Mouse (Mus musculus) kidney, adult 2 months (tissue): ENCODE measurements around the gene Nup153. TPM values are rescaled to one million over a fixed set of nuclear protein-coding genes. Genes with fewer than 3 reads are reported as not detected.

Source experiments
- DNase-seq: peaks from one replicate; pipeline ENCODE4 v3.0.0; 2021
- H3K27ac ChIP-seq: fragments of 200-500 bp; 2 replicates; pipeline ENCODE4 v1.5.1; 2012; ENCODE audit warnings: low read depth, low read length, control low read depth, inconsistent platforms; ENCODE audit not compliant: insufficient read depth
- H3K27me3 ChIP-seq: fragments of 200-500 bp; replicated peaks from 2 replicates; pipeline ENCODE4 v1.6.1; 2012; ENCODE audit warnings: mild to moderate bottlenecking, moderate library complexity, low read length, inconsistent platforms; ENCODE audit not compliant: control insufficient read depth, insufficient read depth
- H3K36me3 ChIP-seq: fragments of 200-500 bp; 2 replicates; pipeline ENCODE4 v1.6.1; 2012; ENCODE audit warnings: mild to moderate bottlenecking, moderate library complexity, low read length, inconsistent platforms; ENCODE audit not compliant: control insufficient read depth, insufficient read depth
- H3K4me1 ChIP-seq: fragments of 200-500 bp; 2 replicates; pipeline ENCODE4 v1.6.1; 2011; ENCODE audit warnings: low read length; ENCODE audit not compliant: control insufficient read depth, insufficient read depth
- H3K4me3 ChIP-seq: fragments of 200-500 bp; 2 replicates; pipeline ENCODE4 v1.5.1; 2011; ENCODE audit warnings: mild to moderate bottlenecking, low read depth, low read length, control low read depth; ENCODE audit not compliant: insufficient read depth
- CTCF ChIP-seq: fragments of 200-500 bp; conservative IDR thresholded peaks from 2 replicates; pipeline ENCODE4 v1.5.1; 2011; ENCODE audit warnings: low read depth, mild to moderate bottlenecking, control low read depth, low read length, moderate library complexity, mixed read lengths; ENCODE audit not compliant: insufficient read depth, insufficient read length
- POLR2A ChIP-seq: fragments of 200-500 bp; IDR thresholded peaks from one replicate; pipeline ENCODE4 v1.6.1; 2011; ENCODE audit warnings: low read depth, low read length, control low read depth
- WGBS: fragments of 180-500 bp; shearing (Covaris S2); methylation state at CpG from one replicate; pipeline ENCODE4 v1.1.7; 2018; 5-methylcytosine and 5-hydroxymethylcytosine counted together
- polyA plus RNA-seq: library from polyadenylated mRNA; depleted of rRNA; stranded (reverse); fragments of >200 nt; gene quantifications from 2 replicates; pipeline ENCODE4 v1.2.3, GENCODE M21; 2012

Nup153 gene
- polyA plus RNA-seq, 1 experiment = 38.2 TPM

DNA sequence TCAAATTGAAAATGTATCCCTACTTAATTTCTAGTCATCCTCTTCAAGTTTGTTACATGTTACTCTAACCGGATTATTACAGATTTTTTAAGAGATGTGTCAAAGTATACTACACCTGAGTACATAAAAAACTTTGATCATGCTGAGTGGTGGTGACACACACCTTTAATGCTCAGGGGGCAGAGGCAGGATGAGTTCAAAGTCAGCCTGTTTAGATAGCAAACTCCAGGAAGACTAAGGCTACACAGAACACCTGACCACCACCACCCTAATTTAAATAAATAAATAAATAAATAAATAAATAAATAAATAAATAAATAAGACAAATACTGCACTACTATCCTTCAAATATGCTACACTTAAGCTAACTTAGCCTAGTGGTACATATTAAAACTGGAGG, 31.8 kb downstream of the Nup153 start:
- Histone ChIP-seq H3K27ac (peak overlapping the region; percentile 31; the same call in 1 of the 2 replicates), H3K4me3 (no peak overlapping the region), H3K27me3 (no peaks in the 10 kb centered on the region), H3K4me1 (0 out of 2 replicates have a peak, but pooled peaks cover 4% of the 10 kb centered on the region), H3K36me3 (peaks cover 4% of the 10 kb centered on the region)
- TF ChIP-seq POLR2A (no peak), CTCF (no peak)
- no peak for DNase-seq
- 64% methylated on average over 1 of the region's 1 CpGs for WGBS

DNA sequence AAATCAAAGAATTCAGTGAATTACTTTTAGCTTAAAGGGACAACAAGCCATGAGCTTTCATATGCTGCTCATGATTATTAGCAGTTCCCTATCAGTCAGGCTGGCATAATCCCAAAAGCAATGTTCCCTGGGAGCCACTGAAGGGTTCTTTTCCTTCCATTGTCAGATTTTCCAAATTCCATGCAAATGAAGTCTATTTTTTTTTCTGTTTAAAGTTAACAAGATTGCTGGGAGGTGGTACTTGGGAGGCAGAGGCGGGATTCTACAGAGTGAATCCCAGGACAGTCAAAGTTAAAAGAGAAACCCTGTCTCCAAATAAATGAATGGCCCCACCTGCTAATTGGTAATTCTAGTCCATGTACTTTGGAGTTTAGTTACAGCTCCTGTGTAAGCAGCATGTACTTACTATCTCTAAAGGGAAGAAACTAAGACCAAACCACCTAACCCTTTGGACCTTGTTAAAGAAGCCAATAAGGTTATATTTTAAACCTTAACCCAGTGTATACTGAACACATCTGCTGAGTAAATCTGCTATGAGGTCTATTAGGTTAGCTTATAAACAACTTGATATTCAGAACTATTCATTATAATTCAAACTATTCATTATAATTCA, 32.3 kb downstream of the Nup153 start:
- peak; percentile 82 for DNase-seq
- Histone ChIP-seq H3K4me1 (0 out of 2 replicates have a peak, but pooled peaks cover 4% of the 10 kb centered on the region), H3K4me3 (no peak overlapping the region), H3K27ac (no peak overlapping the region), H3K27me3 (no peaks in the 10 kb centered on the region), H3K36me3 (peaks cover 4% of the 10 kb centered on the region)
- 37% methylated on average over 1 of the region's 1 CpGs for WGBS
- TF ChIP-seq CTCF = no peak
- TF ChIP-seq POLR2A = no peak

DNA sequence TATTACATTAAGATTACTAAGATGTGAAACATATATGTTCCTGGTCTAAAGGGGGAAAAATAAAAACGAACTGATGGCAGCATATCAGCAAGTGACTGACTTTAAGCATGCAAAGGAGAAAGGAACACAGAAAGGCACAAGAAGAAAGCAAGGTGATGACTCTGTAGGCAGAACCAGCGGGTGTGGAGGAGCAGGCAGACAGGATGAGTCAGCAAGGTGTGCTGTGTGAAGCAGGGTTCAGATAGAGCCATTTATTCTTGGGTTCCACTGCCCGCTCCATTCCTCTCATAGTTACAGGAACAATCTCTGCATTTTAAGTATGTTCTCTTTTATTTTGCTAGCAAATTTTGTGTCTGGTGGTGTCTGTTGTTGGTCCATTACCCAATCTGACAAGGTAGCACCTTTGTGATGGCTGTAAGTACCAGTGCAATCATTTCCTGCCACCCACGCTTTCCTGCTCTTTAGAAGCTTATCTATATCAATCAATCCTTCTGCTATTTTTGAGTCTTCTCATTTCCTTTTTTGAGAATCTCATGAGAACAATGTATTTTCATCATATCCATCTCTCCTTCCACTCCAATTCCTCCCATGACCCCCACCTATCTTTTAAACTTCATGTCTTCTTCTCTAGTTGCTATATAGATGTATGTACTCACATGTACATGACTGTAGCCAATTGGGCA, 37.0 kb downstream of the Nup153 start:
- Histone ChIP-seq H3K4me3 (no peak overlapping the region), H3K27ac (no peak overlapping the region), H3K36me3 (peaks cover 7% of the 10 kb centered on the region), H3K4me1 (no peaks in the 10 kb centered on the region), H3K27me3 (no peaks in the 10 kb centered on the region)
- TF ChIP-seq POLR2A (no peak), CTCF (no peak)
- DNase-seq = no peak
- 75% methylated on average over 4 of the region's 4 CpGs for WGBS

DNA sequence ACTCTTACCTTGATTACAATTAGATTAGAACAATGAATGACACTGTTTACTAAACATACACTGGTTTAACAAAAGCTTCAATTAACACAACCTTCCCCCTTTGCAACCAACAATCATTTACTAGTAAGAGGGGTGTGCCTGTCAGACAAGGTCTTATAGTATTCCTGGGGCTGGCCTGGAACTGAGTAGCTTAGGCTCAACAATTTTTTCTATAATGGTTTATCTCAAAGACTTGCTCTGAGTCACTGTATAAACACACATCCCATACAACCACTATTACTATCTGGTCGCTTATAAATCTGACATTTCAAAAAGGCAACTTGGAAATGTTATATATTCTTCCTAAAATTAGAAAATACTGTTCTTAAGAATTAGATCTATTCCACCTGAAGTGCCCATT, 44.4 kb downstream of the Nup153 start:
- Histone ChIP-seq H3K4me1 (no peaks in the 10 kb centered on the region; the same call in 1 of the 2 replicates), H3K36me3 (peaks cover 9% of the 10 kb centered on the region), H3K27me3 (no peaks in the 10 kb centered on the region), H3K27ac (no peak overlapping the region), H3K4me3 (no peak overlapping the region)
- no peak for DNase-seq
- 90% methylated on average over 1 of the region's 1 CpGs for WGBS
- TF ChIP-seq POLR2A (no peak), CTCF (no peak)

DNA sequence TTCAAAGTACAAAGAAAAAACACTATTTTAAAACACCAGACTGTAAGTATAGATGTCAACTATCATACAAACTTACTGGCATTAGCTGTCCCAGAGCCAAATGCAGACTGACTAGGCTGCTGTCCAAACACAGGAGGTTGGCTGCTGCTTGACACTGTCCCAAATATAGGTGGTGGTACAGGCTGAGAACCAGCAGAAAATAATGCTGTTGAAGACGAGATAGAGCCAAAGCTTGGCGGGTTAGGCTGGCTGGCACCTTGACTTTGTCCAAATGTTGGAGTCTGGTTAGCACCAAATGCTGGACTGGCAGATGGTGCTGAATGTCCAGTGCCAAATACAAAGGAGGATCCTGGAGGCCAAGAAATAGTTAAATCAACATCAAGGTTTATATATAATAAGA, 44.8 kb downstream of the Nup153 start:
- Histone ChIP-seq H3K27ac (no peak overlapping the region), H3K27me3 (no peaks in the 10 kb centered on the region), H3K4me1 (no peaks in the 10 kb centered on the region; the same call in 1 of the 2 replicates), H3K36me3 (peaks cover 9% of the 10 kb centered on the region), H3K4me3 (no peak overlapping the region)
- WGBS = 69% methylated on average over 2 of the region's 2 CpGs
- TF ChIP-seq POLR2A (no peak), CTCF (no peak)
- DNase-seq = no peak

DNA sequence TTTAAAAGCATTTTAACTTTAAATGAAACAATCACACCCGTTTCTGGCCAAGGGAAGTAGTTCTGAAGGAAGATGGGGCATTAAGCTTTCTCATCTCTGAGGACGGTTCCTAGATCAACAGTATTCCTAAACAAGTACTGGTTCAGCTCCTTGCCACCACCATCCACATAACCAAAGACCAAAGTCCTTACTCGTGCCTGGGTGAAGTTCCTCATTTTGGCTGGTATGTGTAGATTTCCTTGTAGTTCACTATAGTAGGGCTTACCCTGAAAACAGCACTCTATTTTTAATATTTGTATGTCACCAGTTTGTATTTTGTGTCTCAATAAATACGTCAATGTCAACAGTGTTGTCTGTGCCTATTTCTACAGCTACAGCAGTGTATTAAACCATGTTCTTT, 50.0 kb downstream of the Nup153 start:
- TF ChIP-seq POLR2A (no peak), CTCF (no peak)
- Histone ChIP-seq H3K36me3 (peaks cover 5% of the 10 kb centered on the region), H3K27ac (peak overlapping the region; percentile 45), H3K4me1 (peaks cover 7% of the 10 kb centered on the region; the same call in 1 of the 2 replicates), H3K4me3 (no peak overlapping the region), H3K27me3 (no peaks in the 10 kb centered on the region)
- peak; percentile 47 for DNase-seq
- 68% methylated on average over 4 of the region's 4 CpGs for WGBS

DNA sequence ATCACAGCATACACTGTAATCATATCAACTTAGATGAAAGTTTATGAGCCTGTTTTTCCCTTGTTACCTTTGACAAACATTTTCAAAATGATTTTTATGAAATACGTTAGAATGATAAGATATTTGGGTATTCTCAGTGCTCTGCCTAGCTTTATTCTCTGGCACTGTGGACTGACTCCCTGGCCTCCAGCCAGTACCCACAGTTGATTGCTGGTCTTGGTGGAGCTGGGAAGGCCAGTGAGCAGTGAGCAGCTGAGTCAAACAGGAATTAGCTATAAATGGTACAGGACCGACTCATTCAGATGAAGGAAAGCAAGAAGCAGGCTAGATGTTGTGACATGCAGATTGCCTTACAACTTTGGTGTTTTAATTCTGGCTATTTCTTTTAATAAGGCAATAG, 53.1 kb downstream of the Nup153 start:
- H3K27me3 ChIP-seq = no peaks in the 10 kb centered on the region
- DNase-seq = peak; percentile 43
- 69% methylated on average over 2 of the region's 2 CpGs for WGBS
- TF ChIP-seq POLR2A = no peak
- no peak for TF ChIP-seq CTCF
- H3K36me3 ChIP-seq = peaks cover 4% of the 10 kb centered on the region
- H3K4me1 ChIP-seq = peaks cover 13% of the 10 kb centered on the region; the same call in 1 of the 2 replicates
- H3K27ac ChIP-seq = no peak overlapping the region
- H3K4me3 ChIP-seq = no peak overlapping the region
